Mouse (Mus musculus): ENCODE measurements at regions not wholly inside any gene's neighbourhood (a gene's known extent, or its start where the extent isn't known, plus 50 kb on each side); places are given as distances from the start of the nearest gene placed in this dataset.

DNA sequence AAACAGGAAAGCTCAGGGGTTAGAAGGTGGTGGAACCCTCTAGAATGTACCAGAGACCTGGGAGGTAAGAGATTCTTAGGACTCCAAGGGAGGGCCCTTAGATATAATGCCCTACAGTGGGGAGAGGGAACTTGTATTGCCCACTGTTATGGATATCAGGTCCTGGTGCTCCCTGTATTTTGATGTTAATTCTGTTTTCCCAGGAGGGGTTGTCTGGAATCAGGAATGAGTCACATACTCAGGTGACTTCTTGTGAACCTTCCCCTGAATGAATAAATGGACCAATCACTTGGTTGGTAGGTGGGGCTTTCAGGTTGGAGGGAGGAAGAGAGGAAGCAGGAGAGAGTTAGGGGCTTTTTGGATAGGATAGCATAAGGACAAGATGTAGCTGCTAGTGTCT, 533.8 kb upstream of the Htr2c start:
- no peak for DNase-seq (ENCODE audit: low spot score in 2 of 2)

- DNase-seq (ENCODE audit: low spot score in 2 of 2): peak in 1 of 2 experiments; percentile 5
Measured at GRCm38 (mm10) chrX:146459891-146460290, 502.4 kb upstream of the Htr2c start.

- no peak for DNase-seq (ENCODE audit: low spot score in 2 of 2)
Measured at GRCm38 (mm10) chrX:146477581-146477980, 484.7 kb upstream of the Htr2c start.

- DNase-seq (ENCODE audit: low spot score in 2 of 2): no peak
Measured at GRCm38 (mm10) chrX:146512492-146512891, 449.8 kb upstream of the Htr2c start.

- DNase-seq (ENCODE audit: low spot score in 2 of 2): no peak
Measured at GRCm38 (mm10) chrX:146513261-146513660, 449.1 kb upstream of the Htr2c start.

DNA sequence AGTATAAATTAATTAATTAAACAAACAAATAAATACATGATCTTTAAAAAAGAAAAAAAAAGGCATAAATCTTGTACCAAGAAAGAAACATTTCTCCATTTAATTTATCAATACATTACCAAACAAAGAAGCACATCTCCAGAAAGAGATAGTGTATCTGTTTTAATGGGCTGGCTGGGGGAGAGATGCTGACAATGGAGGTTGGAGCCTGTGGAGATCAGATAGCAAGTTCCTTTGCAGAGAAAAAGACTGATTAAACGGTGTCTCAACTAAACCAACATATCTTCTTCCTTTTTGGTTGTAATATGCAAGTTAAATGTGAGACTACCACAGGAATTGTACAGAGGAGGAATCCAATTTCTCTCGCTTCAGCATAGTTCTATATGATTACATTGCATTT, 433.5 kb upstream of the Htr2c start:
- no peak for DNase-seq (ENCODE audit: low spot score in 2 of 2)

DNA sequence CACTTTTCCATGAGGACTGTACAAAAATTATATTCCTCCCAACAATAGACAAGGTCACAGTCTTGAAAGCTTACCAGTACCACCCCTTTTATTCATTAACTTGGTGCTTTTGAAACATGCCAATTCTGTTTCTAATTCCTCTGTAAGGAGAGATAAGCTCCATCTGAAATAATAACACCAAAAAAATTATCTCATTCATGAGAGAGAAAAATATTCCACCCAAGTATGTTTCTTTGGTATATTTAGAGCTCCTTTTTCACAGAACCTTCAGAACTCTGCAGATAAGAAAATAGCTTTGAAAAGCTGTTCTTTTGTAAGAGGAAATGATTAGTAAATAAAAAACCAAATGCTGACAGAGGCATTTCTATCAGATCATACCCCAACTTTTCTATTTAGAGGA, 424.5 kb upstream of the Htr2c start:
- no peak for DNase-seq (ENCODE audit: low spot score in 2 of 2)

DNA sequence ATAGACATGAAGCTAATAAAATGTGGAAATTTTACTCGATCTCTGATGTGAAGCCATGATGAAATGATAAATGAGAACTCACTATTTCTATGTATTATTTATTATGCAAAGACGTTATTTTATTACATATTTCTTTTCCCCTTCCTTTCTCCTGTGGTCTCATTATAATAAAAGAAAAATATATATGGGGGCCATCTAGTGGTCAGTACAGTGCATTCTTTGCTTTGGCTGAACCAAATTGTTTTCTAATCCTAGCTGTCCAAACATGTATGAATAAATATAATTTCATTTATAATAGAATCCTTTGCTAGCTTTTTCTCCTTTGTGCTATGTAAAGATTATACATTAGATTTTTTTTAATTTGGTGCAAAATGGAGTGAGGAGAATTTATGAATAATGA, 403.7 kb upstream of the Htr2c start:
- DNase-seq (ENCODE audit: low spot score in 2 of 2): no peak

Data from left cerebral cortex, adult 9 months (tissue).